Comparison of ENCODE assay signal across 21 mouse cellular contexts in the genomic region with DNA sequence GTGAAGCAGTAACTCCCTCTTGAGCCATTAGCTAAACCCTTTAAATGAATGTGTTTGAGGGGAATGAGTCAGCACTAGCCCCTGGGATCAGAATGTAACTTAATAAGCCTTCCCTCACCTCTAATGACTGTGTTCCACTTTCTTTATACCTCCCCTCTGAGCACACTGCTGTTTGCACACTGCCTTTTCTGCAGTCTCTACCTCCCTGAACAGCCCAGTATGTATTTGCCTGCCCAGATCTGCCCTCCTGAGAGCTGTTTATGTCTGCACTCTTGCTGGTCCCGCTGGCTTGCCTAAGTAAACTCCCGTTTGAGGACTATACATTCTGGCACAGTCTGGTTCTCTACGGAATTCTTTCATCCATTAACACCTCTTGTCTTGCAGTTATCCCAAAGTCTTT.
DNase-seq lines count a peak whose midpoint lies in the region; ATAC-seq lines count a peak whose summit lies in the region.
"Had no signal": no experiment of that assay in that cellular context is flagged by ENCODE, and none has a peak within 500 bp of the region (broad histone marks: within the 10 kb centered on the region; RNA-seq: fewer than 3 reads in every experiment).

No protein-coding gene starts in this region.

- H3K27ac ChIP-seq in embryonic facial prominence, embryonic 14.5 days (replicated peaks; ENCODE audit: low read depth, low read length), result no peak overlapping the region
- no peak overlapping the region for H3K27ac ChIP-seq in embryonic facial prominence, embryonic 10.5 days (replicated peaks)
- no peak overlapping the region for H3K27ac ChIP-seq in neural tube, embryonic 14.5 days (ENCODE audit: low read depth, low read length)
- H3K27ac ChIP-seq in limb, embryonic 11.5 days (replicated peaks; ENCODE audit: low read depth, low read length), result no peak overlapping the region
- H3K27ac ChIP-seq in limb, embryonic 15.5 days, result no peak overlapping the region
- H3K27ac ChIP-seq in midbrain, embryonic 16.5 days (ENCODE audit: low read length), result no peak overlapping the region
- H3K27ac ChIP-seq: gastrocnemius, adult 2 months; heart, adult 2 months; hindbrain, embryonic 10.5 days; hindbrain, embryonic 14.5 days had no signal

- H3K27me3 ChIP-seq in embryonic facial prominence, embryonic 14.5 days (replicated peaks; ENCODE audit: control insufficient read depth, insufficient read depth, low read length), result no peaks in the 10 kb centered on the region
- no peaks in the 10 kb centered on the region for H3K27me3 ChIP-seq in embryonic facial prominence, embryonic 10.5 days (replicated peaks; ENCODE audit: low read depth, poor library complexity, severe bottlenecking)
- H3K27me3 ChIP-seq in neural tube, embryonic 14.5 days (ENCODE audit: control insufficient read depth, insufficient read depth, low read length), result no peaks in the 10 kb centered on the region
- no peaks in the 10 kb centered on the region for H3K27me3 ChIP-seq in limb, embryonic 11.5 days (ENCODE audit: control insufficient read depth, insufficient read depth, low read length)
- H3K27me3 ChIP-seq in limb, embryonic 15.5 days, result no peaks in the 10 kb centered on the region
- H3K27me3 ChIP-seq in midbrain, embryonic 16.5 days (ENCODE audit: control insufficient read depth, insufficient read depth, low read depth, low read length), result no peaks in the 10 kb centered on the region

- H3K9me3 ChIP-seq in embryonic facial prominence, embryonic 14.5 days (ENCODE audit: control insufficient read depth, low read length), result no peaks in the 10 kb centered on the region
- H3K9me3 ChIP-seq in embryonic facial prominence, embryonic 10.5 days, result no peaks in the 10 kb centered on the region
- no peaks in the 10 kb centered on the region for H3K9me3 ChIP-seq in neural tube, embryonic 14.5 days (ENCODE audit: control insufficient read depth, low read length)
- H3K9me3 ChIP-seq in limb, embryonic 11.5 days (ENCODE audit: control insufficient read depth, low read length), result no peaks in the 10 kb centered on the region
- no peaks in the 10 kb centered on the region for H3K9me3 ChIP-seq in limb, embryonic 15.5 days
- H3K9me3 ChIP-seq in midbrain, embryonic 16.5 days (replicated peaks; ENCODE audit: control insufficient read depth, low read length, poor library complexity, severe bottlenecking), result no peaks in the 10 kb centered on the region
- H3K9me3 ChIP-seq: hindbrain, embryonic 10.5 days had no signal

- H3K4me3 ChIP-seq in embryonic facial prominence, embryonic 14.5 days (ENCODE audit: low read depth, low read length), result no peak overlapping the region
- no peak overlapping the region for H3K4me3 ChIP-seq in embryonic facial prominence, embryonic 10.5 days
- no peak overlapping the region for H3K4me3 ChIP-seq in neural tube, embryonic 14.5 days (ENCODE audit: low read depth, low read length)
- H3K4me3 ChIP-seq in limb, embryonic 11.5 days (ENCODE audit: low read depth, low read length), result no peak overlapping the region
- no peak overlapping the region for H3K4me3 ChIP-seq in limb, embryonic 15.5 days
- no peak overlapping the region for H3K4me3 ChIP-seq in midbrain, embryonic 16.5 days (ENCODE audit: low read depth, low read length)
- H3K4me3 ChIP-seq: gastrocnemius, adult 2 months; heart, adult 2 months; hindbrain, embryonic 10.5 days had no signal

- H3K4me1 ChIP-seq in embryonic facial prominence, embryonic 14.5 days (ENCODE audit: control insufficient read depth, insufficient read depth, low read length), result no peaks in the 10 kb centered on the region
- peaks cover 5% of the 10 kb centered on the region; the same call in 1 of the 2 replicates for H3K4me1 ChIP-seq in embryonic facial prominence, embryonic 10.5 days
- H3K4me1 ChIP-seq in neural tube, embryonic 14.5 days (ENCODE audit: control insufficient read depth, insufficient read depth, low read length), result no peaks in the 10 kb centered on the region
- H3K4me1 ChIP-seq in limb, embryonic 11.5 days (ENCODE audit: control insufficient read depth, insufficient read depth, low read length), result peaks cover 11% of the 10 kb centered on the region
- peaks cover 8% of the 10 kb centered on the region for H3K4me1 ChIP-seq in limb, embryonic 15.5 days
- H3K4me1 ChIP-seq in midbrain, embryonic 16.5 days (ENCODE audit: control insufficient read depth, insufficient read depth, low read length), result no peaks in the 10 kb centered on the region

- H3K9ac ChIP-seq in embryonic facial prominence, embryonic 14.5 days (ENCODE audit: low read depth, low read length), result no peak overlapping the region
- no peak overlapping the region for H3K9ac ChIP-seq in neural tube, embryonic 14.5 days (replicated peaks; ENCODE audit: low read depth, low read length)
- H3K9ac ChIP-seq in limb, embryonic 11.5 days (ENCODE audit: low read length), result no peak overlapping the region
- no peak overlapping the region for H3K9ac ChIP-seq in limb, embryonic 15.5 days
- no peak overlapping the region for H3K9ac ChIP-seq in midbrain, embryonic 16.5 days (ENCODE audit: low read depth, low read length)
- H3K9ac ChIP-seq: forebrain, postnatal 0 days; hindbrain, embryonic 14.5 days had no signal

- H3K36me3 ChIP-seq in embryonic facial prominence, embryonic 14.5 days (ENCODE audit: control insufficient read depth, insufficient read depth, low read length), result no peaks in the 10 kb centered on the region
- no peaks in the 10 kb centered on the region for H3K36me3 ChIP-seq in embryonic facial prominence, embryonic 10.5 days (replicated peaks)
- no peaks in the 10 kb centered on the region for H3K36me3 ChIP-seq in neural tube, embryonic 14.5 days (ENCODE audit: control insufficient read depth, insufficient read depth, low read length)
- H3K36me3 ChIP-seq in limb, embryonic 11.5 days (ENCODE audit: control insufficient read depth, insufficient read depth, low read length), result no peaks in the 10 kb centered on the region
- H3K36me3 ChIP-seq in limb, embryonic 15.5 days, result no peaks in the 10 kb centered on the region
- no peaks in the 10 kb centered on the region for H3K36me3 ChIP-seq in midbrain, embryonic 16.5 days (ENCODE audit: control insufficient read depth, insufficient read depth, low read length)
- H3K36me3 ChIP-seq: hindbrain, embryonic 10.5 days had no signal

- peak; percentile 59 for DNase-seq in embryonic facial prominence, embryonic 14.5 days (ENCODE audit: low spot score)
- DNase-seq in embryonic facial prominence, embryonic 10.5 days (ENCODE audit: low spot score), result no peak
- no peak for DNase-seq in neural tube, embryonic 10.5 days (ENCODE audit: extremely low spot score, low spot score)
- peak; percentile 48 for DNase-seq in limb, embryonic 11.5 days (ENCODE audit: low spot score)
- no peak for DNase-seq in gastrocnemius, postnatal 10 days
- DNase-seq: adrenal gland, postnatal 10 days; B cell, adult 2 months; cerebellum, adult 11-12 months; cerebellum, adult 9-10 months; cerebellum, postnatal 36 days; forebrain, postnatal 0 days; gastrocnemius, adult 2 months; heart, adult 2 months had no signal

- peak; percentile 82; the same call in 1 of the 2 replicates for ATAC-seq in embryonic facial prominence, embryonic 14.5 days (ENCODE audit: low read depth)
- peak; percentile 60; the same call in 1 of the 2 replicates for ATAC-seq in neural tube, embryonic 14.5 days (ENCODE audit: low read depth)
- peak; percentile 65; the same call in 1 of the 2 replicates for ATAC-seq in limb, embryonic 11.5 days (ENCODE audit: insufficient number of reproducible peaks, low FRiP score, low TSS enrichment, low read depth)
- ATAC-seq in limb, embryonic 15.5 days (ENCODE audit: insufficient number of reproducible peaks, low FRiP score, low TSS enrichment, low read depth), result peak; percentile 55; the same call in 1 of the 2 replicates
- no peak for ATAC-seq in midbrain, embryonic 16.5 days
- ATAC-seq: CD4-positive, CD25-positive, alpha-beta regulatory T cell, adult 4 months; forebrain, postnatal 0 days; inflammation-experienced regulatory T-cells, adult 6 months had no signal

- 37% methylated on average over 3 of the region's 3 CpGs for WGBS in embryonic facial prominence, embryonic 14.5 days
- WGBS in embryonic facial prominence, embryonic 10.5 days, result 58% methylated on average over 3 of the region's 3 CpGs
- 45% methylated on average over 3 of the region's 3 CpGs for WGBS in neural tube, embryonic 14.5 days
- WGBS in limb, embryonic 11.5 days, result 17% methylated on average over 3 of the region's 3 CpGs
- 14% methylated on average over 3 of the region's 3 CpGs for WGBS in limb, embryonic 15.5 days
- 57% methylated on average over 3 of the region's 3 CpGs for WGBS in midbrain, embryonic 16.5 days

- H3K4me2 ChIP-seq in embryonic facial prominence, embryonic 14.5 days (ENCODE audit: low read depth, low read length), result no peak overlapping the region
- H3K4me2 ChIP-seq in neural tube, embryonic 14.5 days (ENCODE audit: low read depth, low read length), result no peak overlapping the region
- H3K4me2 ChIP-seq in limb, embryonic 11.5 days (ENCODE audit: low read depth, severe bottlenecking), result no peak overlapping the region
- no peak overlapping the region for H3K4me2 ChIP-seq in limb, embryonic 15.5 days
- no peak overlapping the region for H3K4me2 ChIP-seq in midbrain, embryonic 16.5 days (ENCODE audit: low read length)
- H3K4me2 ChIP-seq: heart, embryonic 11.5 days; hindbrain, embryonic 14.5 days had no signal

Comparison
In these comparisons a context has a peak if more than half of its experiments do, and no peak if none do; other contexts are left out.
1. DNase-seq: peak in embryonic facial prominence, embryonic 14.5 days (single experiment) and limb, embryonic 11.5 days (single experiment); none in embryonic facial prominence, embryonic 10.5 days (single experiment), neural tube, embryonic 10.5 days (single experiment) and gastrocnemius, postnatal 10 days (single experiment).